Comparison of ENCODE assay signal across 25 mouse cellular contexts in the genomic region with DNA sequence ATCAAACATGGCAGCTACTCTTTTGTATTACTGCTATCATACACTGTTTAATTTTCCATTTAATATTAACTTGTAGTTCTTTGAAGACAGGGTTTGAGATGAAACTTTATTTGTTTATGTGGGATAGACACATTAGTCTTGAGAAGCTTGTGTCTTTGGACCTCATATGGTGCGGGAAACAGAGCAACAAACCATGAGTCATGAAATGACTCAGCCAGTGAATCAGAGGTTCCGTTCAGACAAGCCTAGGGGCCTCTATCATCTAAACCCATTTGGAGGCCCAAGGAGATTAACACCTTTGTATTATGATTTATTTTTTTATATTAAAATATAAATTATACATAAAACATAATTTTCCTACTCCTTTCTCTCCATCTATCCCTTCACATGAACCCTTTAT. TPM values are rescaled to one million over a fixed set of nuclear protein-coding genes. Genes with fewer than 3 reads are reported as not detected.
DNase-seq lines count a peak whose midpoint lies in the region; TF ChIP-seq lines count a peak whose summit lies in the region.
"Had no signal": no experiment of that assay in that cellular context is flagged by ENCODE, and none has a peak within 500 bp of the region (broad histone marks: within the 10 kb centered on the region; RNA-seq: fewer than 3 reads in every experiment).

No protein-coding gene starts in this region.

- H3K79me2 ChIP-seq in C2C12 (ENCODE audit: control insufficient read depth, insufficient read depth) = no peaks in the 10 kb centered on the region

- H3K79me3 ChIP-seq in C2C12 (ENCODE audit: low read depth) = no peaks in the 10 kb centered on the region

- no peaks in the 10 kb centered on the region for H3K4me1 ChIP-seq in limb, embryonic 10.5 days
- H3K4me1 ChIP-seq: embryonic facial prominence, embryonic 10.5 days; embryonic facial prominence, embryonic 13.5 days; forebrain, embryonic 10.5 days; forebrain, embryonic 13.5 days; hindbrain, embryonic 13.5 days had no signal

- TF ChIP-seq CTCF in C2C12 (IDR thresholded peaks at IDR 0.05; ENCODE audit: control insufficient read depth, insufficient read depth, insufficient read length) = no peak

- no peaks in the 10 kb centered on the region for H3K27me3 ChIP-seq in C2C12 (ENCODE audit: control insufficient read depth, insufficient read depth, insufficient read length)
- H3K27me3 ChIP-seq in limb, embryonic 10.5 days (ENCODE audit: low read depth, poor library complexity, severe bottlenecking) = no peaks in the 10 kb centered on the region
- H3K27me3 ChIP-seq: embryonic facial prominence, embryonic 13.5 days; forebrain, embryonic 13.5 days; hindbrain, embryonic 13.5 days had no signal

- DNase-seq in adrenal gland, postnatal 36 days = peak; percentile 16 to 20
- DNase-seq in adrenal gland, postnatal 14 days = no peak
- DNase-seq in NIH3T3 (ENCODE audit: low read depth) = peak; percentile 80
- no peak for DNase-seq in frontal cortex, postnatal 14 days (ENCODE audit: low spot score in 2 of 2)
- DNase-seq in layer of hippocampus, postnatal 25 days (ENCODE audit: extremely low spot score in 1 of 2, low spot score in 1 of 2) = no peak
- no peak for DNase-seq in limb, embryonic 10.5 days (ENCODE audit: low spot score)
- DNase-seq: adrenal gland, postnatal 10 days; B cell, adult 2 months; cerebellum, adult 18-20 months; cerebellum, postnatal 10 days; cerebellum, postnatal 36 days; embryo, embryonic 11 days; gastrocnemius, adult 2 months; gastrocnemius, postnatal 14 days; heart, adult 11 months; kidney, adult 18-20 months; kidney, adult 9 months had no signal

- no peak overlapping the region for H3ac ChIP-seq in C2C12 (ENCODE audit: control insufficient read depth, insufficient read length, low read depth)

- WGBS in limb, embryonic 10.5 days = 93% methylated on average over 2 of the region's 2 CpGs

- H3K9me3 ChIP-seq in limb, embryonic 10.5 days (replicated peaks) = no peaks in the 10 kb centered on the region
- H3K9me3 ChIP-seq: embryonic facial prominence, embryonic 10.5 days; embryonic facial prominence, embryonic 13.5 days; forebrain, embryonic 10.5 days; forebrain, embryonic 13.5 days; hindbrain, embryonic 13.5 days had no signal

- no peak overlapping the region for H3K27ac ChIP-seq in limb, embryonic 10.5 days
- H3K27ac ChIP-seq: embryonic facial prominence, embryonic 10.5 days; embryonic facial prominence, embryonic 13.5 days; forebrain, embryonic 10.5 days; forebrain, embryonic 13.5 days; gastrocnemius, adult 2 months; hindbrain, embryonic 13.5 days; hindbrain, postnatal 0 days had no signal

- H3K4me3 ChIP-seq in C2C12 (ENCODE audit: insufficient read depth, poor library complexity, severe bottlenecking) = no peak overlapping the region
- no peak overlapping the region for H3K4me3 ChIP-seq in limb, embryonic 10.5 days
- H3K4me3 ChIP-seq: embryonic facial prominence, embryonic 10.5 days; embryonic facial prominence, embryonic 13.5 days; erythroblast, embryonic 14.5 days; forebrain, embryonic 10.5 days; forebrain, embryonic 13.5 days; gastrocnemius, adult 2 months; hindbrain, embryonic 13.5 days had no signal

- no peaks in the 10 kb centered on the region for H3K36me3 ChIP-seq in C2C12 (ENCODE audit: control insufficient read depth, insufficient read depth)
- no peaks in the 10 kb centered on the region for H3K36me3 ChIP-seq in limb, embryonic 10.5 days
- H3K36me3 ChIP-seq: embryonic facial prominence, embryonic 10.5 days; embryonic facial prominence, embryonic 13.5 days; forebrain, embryonic 10.5 days; hindbrain, embryonic 13.5 days had no signal

TF ChIP-seq in C2C12, 6 proteins besides CTCF, POLR2A, EP300 and RAD21:
- TF ChIP-seq FOSL1 (IDR thresholded peaks at IDR 0.05; ENCODE audit: insufficient read depth, low read length, poor library complexity, severe bottlenecking) (peak; percentile 98), USF1 (IDR thresholded peaks at IDR 0.05; ENCODE audit: low read depth) (no peak)
TF ChIP-seq in C2C12: peak in this region for 1.

RNA-seq across cellular contexts. Expression of a gene that starts 40.9 kb away (rescaled TPM):
- total RNA-seq in adrenal gland, postnatal 36 days (2021) = 1 to 10 TPM; 2.7 to 3.5 TPM
- 3.2 and 5.6 TPM in 2 replicates for total RNA-seq in adrenal gland, postnatal 14 days (2021)
- 29.5 TPM for polyA plus RNA-seq in C2C12 (2012; fragmentation: generic; extraction: Trizol)
- 1 to 10 TPM; 6.0 to 9.0 TPM for total RNA-seq in layer of hippocampus, postnatal 25 days (2021)
- 5.0 and 10.2 TPM in 2 replicates for polyA plus RNA-seq in limb, embryonic 10.5 days (2016; fragmentation: Nextera tagmentation; extraction: Ambion mirVana)
- polyA plus RNA-seq: erythroblast, embryonic 14.5 days had no signal

Comparison
In these comparisons a context has a peak if more than half of its experiments do, and no peak if none do; other contexts are left out.
1. DNase-seq: peak in adrenal gland, postnatal 36 days (2 of 2) and NIH3T3 (single experiment); none in adrenal gland, postnatal 14 days (single experiment), frontal cortex, postnatal 14 days (0 of 2), layer of hippocampus, postnatal 25 days (0 of 2) and limb, embryonic 10.5 days (single experiment).